Mouse (Mus musculus) olfactory bulb, adult 2 months (tissue): ENCODE measurements around the gene Nap1l5. TPM values are rescaled to one million over a fixed set of nuclear protein-coding genes. Genes with fewer than 3 reads are reported as not detected.
A peak's percentile ranks its signal among the peaks of the same experiment; 100 is the strongest.

Source experiments
- H3K27ac ChIP-seq: fragments of 200-500 bp; 2 replicates; pipeline ENCODE4 v1.5.1; 2012; ENCODE audit warnings: low read depth, low read length; ENCODE audit not compliant: insufficient read depth
- H3K4me1 ChIP-seq: fragments of 200-500 bp; 2 replicates; pipeline ENCODE4 v1.6.1; 2012; ENCODE audit warnings: low read length; ENCODE audit not compliant: control insufficient read depth, insufficient read depth
- H3K4me3 ChIP-seq: fragments of 200-500 bp; 2 replicates; pipeline ENCODE4 v1.5.1; 2012; ENCODE audit warnings: mild to moderate bottlenecking, low read depth, low read length, moderate library complexity; ENCODE audit not compliant: insufficient read depth
- CTCF ChIP-seq: fragments of 200-500 bp; IDR thresholded peaks from 2 replicates; pipeline ENCODE4 v1.5.1; 2012; ENCODE audit warnings: low read depth, mild to moderate bottlenecking, low read length, moderate library complexity; ENCODE audit not compliant: insufficient read depth
- POLR2A ChIP-seq: fragments of 200-500 bp; IDR thresholded peaks from 2 replicates; pipeline ENCODE4 v1.6.1; 2012; ENCODE audit warnings: mild to moderate bottlenecking, low read depth, low read length, moderate library complexity; ENCODE audit not compliant: insufficient read depth
- WGBS: fragments of 180-500 bp; shearing (Covaris S2); methylation state at CpG from one replicate; pipeline ENCODE4 v1.1.7; 2018; 5-methylcytosine and 5-hydroxymethylcytosine counted together
- polyA plus RNA-seq: library from polyadenylated mRNA; stranded (reverse); fragments of >200 nt; gene quantifications from 2 replicates; pipeline ENCODE4 v1.2.4, GENCODE M21; 2012; ENCODE audit warnings: low replicate concordance; ENCODE audit not compliant: missing spikeins, insufficient read depth, insufficient read length

Nap1l5 gene
- polyA plus RNA-seq, 1 experiment, result not detected

DNA sequence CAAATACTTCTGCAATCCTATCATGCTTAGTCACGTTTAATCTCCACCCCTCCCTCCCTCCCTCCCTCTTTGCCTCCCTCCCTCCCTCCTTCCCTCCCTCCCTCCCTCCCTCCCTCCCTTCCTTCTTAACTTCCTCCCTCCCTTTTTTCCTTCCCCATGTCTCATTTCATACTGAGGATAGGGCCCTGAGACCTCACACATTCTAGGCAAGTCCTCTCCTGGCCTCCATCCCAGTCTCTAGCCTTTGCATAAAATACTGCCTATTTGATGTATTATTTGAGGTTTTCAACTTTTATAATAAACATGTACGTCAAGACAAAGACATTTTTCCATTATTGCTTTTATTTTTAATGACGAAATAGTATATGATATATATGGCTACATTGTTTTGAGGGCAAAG, 6.7 kb upstream of the Nap1l5 start:
- TF ChIP-seq POLR2A (no peak), CTCF (no peak)
- no peak overlapping the region for H3K27ac ChIP-seq
- H3K4me1 ChIP-seq, result no peaks in the 10 kb centered on the region
- 84% methylated on average over 3 of the region's 3 CpGs for WGBS
- H3K4me3 ChIP-seq, result no peak overlapping the region

DNA sequence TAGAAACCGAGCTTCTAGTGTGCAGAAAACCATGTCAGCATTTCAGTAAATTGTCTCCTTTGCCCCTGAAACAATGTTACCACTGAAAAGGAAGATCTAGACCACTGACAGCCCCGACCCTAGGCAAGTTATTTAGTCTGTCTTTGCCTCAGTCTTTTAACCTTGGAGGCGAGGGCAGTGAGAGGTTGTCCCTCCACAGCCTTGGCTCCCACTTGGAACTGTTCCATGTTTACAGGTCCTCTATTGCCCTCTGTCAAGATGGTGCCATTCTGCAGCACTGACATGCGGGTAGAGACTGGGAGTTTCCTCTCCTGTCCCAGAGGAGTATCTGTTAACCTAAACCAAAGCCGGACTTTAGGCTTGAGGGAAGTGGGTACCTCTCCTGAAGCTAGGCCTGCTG, 6.0 kb upstream of the Nap1l5 start:
- 87% methylated on average over 5 of the region's 5 CpGs for WGBS
- TF ChIP-seq CTCF (no peak), POLR2A (no peak)
- H3K27ac ChIP-seq, result no peak overlapping the region
- H3K4me1 ChIP-seq, result no peaks in the 10 kb centered on the region
- no peak overlapping the region for H3K4me3 ChIP-seq

DNA sequence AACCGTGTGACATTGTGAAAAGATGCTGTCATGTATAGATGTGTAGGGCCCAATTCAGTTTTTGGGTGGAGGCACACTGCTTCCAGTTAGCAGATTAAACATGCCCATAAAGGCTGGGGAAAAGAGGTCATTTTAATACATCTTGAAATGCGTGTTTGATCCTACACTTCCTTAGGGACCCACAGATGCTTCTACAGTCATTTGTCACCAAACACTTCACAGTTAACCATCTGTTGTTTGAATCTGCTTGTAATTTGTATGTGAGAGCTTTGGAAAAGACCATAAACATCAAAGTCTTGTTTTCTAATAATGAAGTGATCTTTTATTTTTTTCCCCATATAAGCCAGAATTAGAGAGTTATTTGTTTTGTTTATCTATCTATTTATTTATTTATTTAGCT, 915 bp upstream of the Nap1l5 start:
- no peak overlapping the region for H3K27ac ChIP-seq
- no peak overlapping the region for H3K4me3 ChIP-seq
- TF ChIP-seq CTCF, result no peak
- no peak for TF ChIP-seq POLR2A
- H3K4me1 ChIP-seq, result 0 out of 2 replicates have a peak, but pooled peaks cover 2% of the 10 kb centered on the region
- 70% methylated on average over 2 of the region's 2 CpGs for WGBS

DNA sequence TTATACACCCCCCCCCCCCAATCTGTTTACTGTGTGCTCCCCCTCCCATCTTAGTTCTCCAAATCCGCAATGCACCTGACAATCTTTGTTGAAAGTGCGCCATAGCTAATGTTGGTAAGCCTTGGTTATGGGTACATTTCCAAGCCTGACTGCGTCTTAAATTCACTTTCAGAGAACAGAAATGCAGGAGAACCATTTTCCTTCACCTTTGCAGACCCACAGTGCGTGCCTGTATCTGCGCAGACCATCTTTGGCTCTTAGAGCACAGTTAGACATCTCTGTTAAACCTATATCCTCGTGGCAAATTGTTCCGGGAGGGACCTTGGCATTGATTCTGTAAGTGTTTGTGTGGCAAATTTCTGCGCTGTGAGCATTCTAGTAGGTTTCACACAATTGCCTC, 460 bp upstream of the Nap1l5 start:
- TF ChIP-seq CTCF, result no peak
- TF ChIP-seq POLR2A, result no peak
- WGBS, result 70% methylated on average over 8 of the region's 8 CpGs
- peak overlapping the region; percentile 83 for H3K27ac ChIP-seq

DNA sequence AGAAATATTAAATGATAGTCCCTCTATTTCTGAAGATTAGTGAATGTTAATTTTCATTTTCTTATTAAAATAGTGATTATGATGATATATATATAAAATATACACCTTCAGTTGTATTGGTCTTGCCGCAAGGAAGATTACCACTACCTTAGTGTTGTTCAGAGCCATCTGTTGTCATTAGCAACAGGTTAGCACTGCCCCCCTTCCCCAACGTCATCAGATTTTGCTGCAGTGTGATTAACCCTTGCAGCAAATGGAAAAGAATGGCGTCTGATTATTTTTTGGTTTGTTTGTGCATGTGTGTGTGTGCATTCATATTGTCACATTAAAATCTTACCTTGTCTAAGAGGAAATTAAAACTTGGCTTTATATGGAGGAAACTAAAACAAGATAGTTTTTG, 2.3 kb downstream of the Nap1l5 start:
- Histone ChIP-seq H3K4me3 (no peak overlapping the region), H3K27ac (no peak overlapping the region), H3K4me1 (0 out of 2 replicates have a peak, but pooled peaks cover 2% of the 10 kb centered on the region)
- WGBS, result 60% methylated on average over 3 of the region's 3 CpGs
- TF ChIP-seq POLR2A (no peak), CTCF (no peak)

More for the DNA sequence above, 460 bp upstream of the Nap1l5 start:
- Histone ChIP-seq H3K4me3 (no peak overlapping the region), H3K4me1 (0 out of 2 replicates have a peak, but pooled peaks cover 2% of the 10 kb centered on the region)

DNA sequence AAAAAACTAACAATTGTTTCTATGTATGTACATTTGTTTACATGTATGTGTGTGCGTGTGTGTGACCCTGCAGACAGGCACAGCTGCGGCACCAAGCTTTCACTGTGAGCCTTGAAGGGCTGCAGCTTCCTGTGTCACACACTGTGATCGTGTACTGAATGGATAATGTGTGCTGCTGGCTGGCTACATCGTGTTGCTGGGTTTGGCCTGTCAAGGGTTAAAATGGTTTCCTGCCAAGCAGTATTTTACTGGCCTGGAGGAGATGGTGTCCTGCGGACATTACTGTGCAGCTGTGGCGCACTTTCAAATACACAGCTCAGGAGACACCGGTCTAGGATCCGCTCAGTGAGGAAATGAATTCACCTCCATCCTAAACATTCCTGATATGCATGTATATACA, 3.7 kb downstream of the Nap1l5 start:
- 42% methylated on average over 8 of the region's 8 CpGs for WGBS
- no peak overlapping the region for H3K4me3 ChIP-seq
- H3K4me1 ChIP-seq, result 0 out of 2 replicates have a peak, but pooled peaks cover 2% of the 10 kb centered on the region
- 0 out of 2 replicates have a peak overlapping the region, but pooled peaks have one; percentile 1 for H3K27ac ChIP-seq
- TF ChIP-seq POLR2A (no peak), CTCF (no peak)

DNA sequence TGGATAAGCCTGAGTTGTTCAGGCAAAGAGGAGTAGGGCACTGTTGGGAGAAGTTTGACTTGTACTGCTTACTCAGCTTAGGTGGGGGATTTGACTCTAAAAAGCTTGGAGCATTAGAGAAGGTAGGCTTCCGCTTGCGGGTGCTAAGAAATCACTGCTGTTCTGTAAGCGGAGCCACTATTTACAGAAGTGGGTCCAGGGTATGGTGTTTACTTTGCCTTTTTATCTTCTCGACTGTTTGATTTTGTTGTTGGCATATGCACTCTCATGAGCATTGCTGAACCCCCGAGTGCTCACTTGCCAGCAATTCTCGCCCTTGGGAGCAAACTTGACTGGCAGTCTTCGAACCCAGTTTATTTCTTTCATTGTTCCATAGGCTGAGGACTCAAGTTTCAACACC, 6.3 kb downstream of the Nap1l5 start:
- Histone ChIP-seq H3K4me3 (no peak overlapping the region), H3K27ac (no peak overlapping the region), H3K4me1 (0 out of 2 replicates have a peak, but pooled peaks cover 2% of the 10 kb centered on the region)
- 92% methylated on average over 7 of the region's 7 CpGs for WGBS
- no peak for TF ChIP-seq POLR2A
- TF ChIP-seq CTCF, result no peak

DNA sequence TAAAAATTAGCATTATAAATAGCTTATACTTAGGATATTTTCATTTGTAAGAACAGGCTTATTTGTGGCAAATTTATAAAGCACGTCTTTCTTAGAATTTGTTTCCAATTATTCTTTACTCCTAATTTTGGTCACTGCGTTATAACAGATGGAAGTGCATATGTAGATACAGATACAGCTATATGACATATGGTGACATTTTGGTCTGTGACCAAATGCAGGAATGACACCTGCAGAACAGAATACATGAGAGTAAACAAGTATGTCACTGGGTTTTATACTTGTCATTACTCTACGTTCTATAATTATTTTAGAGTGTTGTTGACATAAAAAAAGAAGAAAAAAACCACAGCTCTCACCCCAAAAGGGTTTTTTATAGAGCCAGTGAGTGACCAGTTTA, 7.8 kb downstream of the Nap1l5 start:
- Histone ChIP-seq H3K27ac (no peak overlapping the region), H3K4me3 (no peak overlapping the region), H3K4me1 (0 out of 2 replicates have a peak, but pooled peaks cover 2% of the 10 kb centered on the region)
- WGBS, result 95% methylated on average over 3 of the region's 3 CpGs
- TF ChIP-seq POLR2A, result no peak
- TF ChIP-seq CTCF, result no peak

DNA sequence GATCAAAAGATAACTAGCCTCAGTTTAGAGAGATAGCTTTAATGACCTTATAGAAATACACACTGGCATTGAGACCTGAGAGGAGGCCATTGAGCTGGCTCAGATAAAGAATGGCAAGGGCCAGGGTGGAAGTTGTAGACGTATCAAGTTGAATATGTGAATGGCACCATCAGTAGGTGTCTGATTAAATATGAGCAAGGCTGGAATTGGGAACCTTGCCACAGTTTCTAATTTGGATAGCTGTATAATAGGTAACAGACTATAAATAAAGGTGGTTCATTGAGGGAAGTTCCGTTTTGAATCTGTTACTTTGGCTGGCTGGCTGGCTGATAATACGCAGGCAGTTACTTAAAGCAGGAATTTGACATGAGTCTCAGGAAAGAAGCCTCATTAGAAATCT, 10.2 kb downstream of the Nap1l5 start:
- no peaks in the 10 kb centered on the region for H3K4me1 ChIP-seq
- H3K4me3 ChIP-seq, result no peak overlapping the region
- no peak for TF ChIP-seq POLR2A
- TF ChIP-seq CTCF, result no peak
- WGBS, result 87% methylated on average over 3 of the region's 3 CpGs
- H3K27ac ChIP-seq, result no peak overlapping the region

DNA sequence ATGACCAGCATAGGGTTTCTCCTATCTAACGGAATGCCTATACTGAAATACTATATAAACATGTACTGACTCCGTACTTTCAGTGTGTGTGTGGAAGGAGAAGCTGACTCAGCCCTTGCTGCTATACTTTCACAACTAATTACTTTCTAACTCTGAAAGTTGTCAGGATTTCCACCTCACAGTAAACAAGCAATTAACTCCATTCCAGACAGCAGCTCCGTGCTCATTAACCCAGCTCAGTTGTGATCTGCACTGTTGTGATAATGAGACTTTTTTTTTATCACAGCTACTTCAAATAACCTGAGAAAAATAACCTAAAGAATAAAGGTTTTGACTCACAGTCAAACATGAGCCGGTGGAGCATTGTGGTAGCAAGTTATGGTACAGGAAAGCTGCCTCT, 11.9 kb downstream of the Nap1l5 start:
- Histone ChIP-seq H3K4me1 (no peaks in the 10 kb centered on the region), H3K27ac (no peak overlapping the region), H3K4me3 (no peak overlapping the region)
- WGBS, result 42% methylated on average over 4 of the region's 4 CpGs
- TF ChIP-seq POLR2A (no peak), CTCF (no peak)
